Mouse (Mus musculus) bone marrow macrophage, adult 2 months (primary cell): Measurements from ENCODE around the gene Psmb11. TPM values are rescaled to one million over a fixed set of nuclear protein-coding genes. Genes with fewer than 3 reads are reported as not detected.

Experiments
- H3K27ac ChIP-seq: 2 replicates; pipeline ENCODE4 v1.5.1; 2012; ENCODE audit warnings: low read depth, low read length; ENCODE audit not compliant: insufficient read depth
- H3K4me1 ChIP-seq: 2 replicates; pipeline ENCODE4 v1.6.1; 2012; ENCODE audit warnings: low read length; ENCODE audit not compliant: control insufficient read depth, insufficient read depth
- H3K4me3 ChIP-seq: 2 replicates; pipeline ENCODE4 v1.5.1; 2012; ENCODE audit warnings: mild to moderate bottlenecking, low read length, moderate library complexity; ENCODE audit not compliant: insufficient read depth
- CTCF ChIP-seq: IDR thresholded peaks from 2 replicates; pipeline ENCODE4 v1.5.1; 2012; ENCODE audit warnings: low read depth, mild to moderate bottlenecking, low read length, moderate library complexity
- POLR2A ChIP-seq: IDR thresholded peaks from 2 replicates; pipeline ENCODE4 v1.6.1; 2012; ENCODE audit warnings: mild to moderate bottlenecking, low read depth, low read length, borderline replicate concordance
- polyA plus RNA-seq: library from polyadenylated mRNA; stranded (reverse); fragments of >200 nt; gene quantifications from 2 replicates; pipeline ENCODE4 v1.2.4, GENCODE M21; 2012; ENCODE audit not compliant: missing spikeins, insufficient read depth, insufficient read length

Psmb11 gene
- polyA plus RNA-seq, 1 experiment, result not detected

- Histone ChIP-seq H3K4me3 (no peak overlapping the region), H3K4me1 (no peaks in the 10 kb centered on the region), H3K27ac (no peak overlapping the region)
- no peak for TF ChIP-seq CTCF
- no peak for TF ChIP-seq POLR2A
Observed at GRCm38 (mm10) chr14:54640121-54640520, 18.9 kb downstream of the Psmb11 start.

GRCm38 (mm10) chr14:54640946-54641304 is 19.7 kb downstream of the Psmb11 start, which contains the start of gene Gm17606:
TSS of gene Gm17606 (plus strand) at chr14:54640952.
- no peak for TF ChIP-seq POLR2A
- TF ChIP-seq CTCF, result no peak
- H3K4me1 ChIP-seq, result no peaks in the 10 kb centered on the region
- H3K27ac ChIP-seq, result no peak within 1 kb of the TSS
- peak within 1 kb of the TSS; percentile 73 for H3K4me3 ChIP-seq

- Histone ChIP-seq H3K27ac (no peak within 1 kb of the TSS), H3K4me1 (no peaks in the 10 kb centered on the region), H3K4me3 (peak within 1 kb of the TSS; percentile 73)
- TF ChIP-seq CTCF, result peak; percentile 71
- no peak for TF ChIP-seq POLR2A
Observed at GRCm38 (mm10) chr14:54641305-54641969, 20.2 kb downstream of the Psmb11 start, which contains the start of gene Cdh24. TSS of gene Cdh24 (minus strand) at chr14:54641364.

GRCm38 (mm10) chr14:54642224-54642944 is 21.2 kb downstream of the Psmb11 start:
- Histone ChIP-seq H3K4me1 (no peaks in the 10 kb centered on the region), H3K4me3 (no peak overlapping the region), H3K27ac (no peak overlapping the region)
- TF ChIP-seq POLR2A (no peak), CTCF (no peak)

GRCm38 (mm10) chr14:54643011-54643410 is 21.8 kb downstream of the Psmb11 start:
- Histone ChIP-seq H3K4me3 (no peak overlapping the region), H3K27ac (no peak overlapping the region), H3K4me1 (no peaks in the 10 kb centered on the region)
- no peak for TF ChIP-seq POLR2A
- no peak for TF ChIP-seq CTCF

GRCm38 (mm10) chr14:54644294-54644693 is 23.1 kb downstream of the Psmb11 start:
- Histone ChIP-seq H3K4me1 (no peaks in the 10 kb centered on the region), H3K4me3 (no peak overlapping the region), H3K27ac (no peak overlapping the region)
- TF ChIP-seq CTCF, result no peak
- no peak for TF ChIP-seq POLR2A

- Histone ChIP-seq H3K4me3 (no peak overlapping the region), H3K4me1 (no peaks in the 10 kb centered on the region), H3K27ac (no peak overlapping the region)
- TF ChIP-seq POLR2A, result no peak
- TF ChIP-seq CTCF, result no peak
Observed at GRCm38 (mm10) chr14:54646455-54646854, 25.2 kb downstream of the Psmb11 start.

- H3K4me1 ChIP-seq, result peaks cover 4% of the 10 kb centered on the region
- no peak overlapping the region for H3K4me3 ChIP-seq
- no peak overlapping the region for H3K27ac ChIP-seq
- no peak for TF ChIP-seq CTCF
- TF ChIP-seq POLR2A, result no peak
Observed at GRCm38 (mm10) chr14:54646898-54647636, 25.8 kb downstream of the Psmb11 start.

- no peak overlapping the region for H3K27ac ChIP-seq
- no peak overlapping the region for H3K4me3 ChIP-seq
- TF ChIP-seq CTCF (no peak), POLR2A (no peak)
- peaks cover 9% of the 10 kb centered on the region for H3K4me1 ChIP-seq
Observed at GRCm38 (mm10) chr14:54647900-54648299, 26.7 kb downstream of the Psmb11 start.
